Mouse (Mus musculus): ENCODE data around the gene 1700013G24Rik.

The 1700013G24Rik gene

GRCm38 (mm10) chr4:137476761-137477237 lies 23.7 kb downstream of the 1700013G24Rik start:
- peak in 1 of 2 experiments; percentile 59 for DNase-seq

DNA sequence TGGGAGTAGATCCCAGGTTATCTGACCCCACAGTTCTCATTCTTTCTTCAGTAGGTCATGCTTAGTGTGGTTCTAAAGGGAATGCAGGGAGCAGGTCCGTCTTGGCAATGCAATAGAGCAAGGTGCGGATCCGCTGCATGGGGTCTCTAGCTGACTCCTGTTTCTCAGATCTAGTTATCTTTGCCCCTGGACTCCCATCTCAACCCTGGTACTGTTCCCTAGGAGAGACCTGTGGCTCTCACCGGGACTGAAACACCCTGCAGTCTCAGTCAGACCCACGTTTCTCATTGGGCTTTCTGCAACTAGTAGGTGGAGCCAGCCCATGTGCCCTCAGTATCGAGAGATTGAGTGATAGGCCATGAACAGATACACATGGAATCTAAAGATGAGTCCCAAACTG lies 24.5 kb downstream of the 1700013G24Rik start:
- no peak for DNase-seq

GRCm38 (mm10) chr4:137478306-137478705 lies 25.2 kb downstream of the 1700013G24Rik start:
- peak in 1 of 2 experiments; percentile 76 for DNase-seq

GRCm38 (mm10) chr4:137479757-137480156 lies 26.7 kb downstream of the 1700013G24Rik start:
- DNase-seq, result peak; percentile 77 to 88

GRCm38 (mm10) chr4:137480191-137480992 lies 27.3 kb downstream of the 1700013G24Rik start:
- peak; percentile 81 to 91 for DNase-seq

GRCm38 (mm10) chr4:137480993-137481340 lies 27.9 kb downstream of the 1700013G24Rik start:
- no peak for DNase-seq

- DNase-seq, result no peak
Observed at GRCm38 (mm10) chr4:137481381-137482030, 28.4 kb downstream of the 1700013G24Rik start.

- peak; percentile 63 to 84 for DNase-seq
Observed at GRCm38 (mm10) chr4:137483871-137484270, 30.8 kb downstream of the 1700013G24Rik start.

GRCm38 (mm10) chr4:137484586-137484985 lies 31.5 kb downstream of the 1700013G24Rik start:
- DNase-seq, result peak; percentile 90 to 91

GRCm38 (mm10) chr4:137485258-137485960 lies 32.3 kb downstream of the 1700013G24Rik start:
- peak in 1 of 2 experiments; percentile 57 for DNase-seq

DNA sequence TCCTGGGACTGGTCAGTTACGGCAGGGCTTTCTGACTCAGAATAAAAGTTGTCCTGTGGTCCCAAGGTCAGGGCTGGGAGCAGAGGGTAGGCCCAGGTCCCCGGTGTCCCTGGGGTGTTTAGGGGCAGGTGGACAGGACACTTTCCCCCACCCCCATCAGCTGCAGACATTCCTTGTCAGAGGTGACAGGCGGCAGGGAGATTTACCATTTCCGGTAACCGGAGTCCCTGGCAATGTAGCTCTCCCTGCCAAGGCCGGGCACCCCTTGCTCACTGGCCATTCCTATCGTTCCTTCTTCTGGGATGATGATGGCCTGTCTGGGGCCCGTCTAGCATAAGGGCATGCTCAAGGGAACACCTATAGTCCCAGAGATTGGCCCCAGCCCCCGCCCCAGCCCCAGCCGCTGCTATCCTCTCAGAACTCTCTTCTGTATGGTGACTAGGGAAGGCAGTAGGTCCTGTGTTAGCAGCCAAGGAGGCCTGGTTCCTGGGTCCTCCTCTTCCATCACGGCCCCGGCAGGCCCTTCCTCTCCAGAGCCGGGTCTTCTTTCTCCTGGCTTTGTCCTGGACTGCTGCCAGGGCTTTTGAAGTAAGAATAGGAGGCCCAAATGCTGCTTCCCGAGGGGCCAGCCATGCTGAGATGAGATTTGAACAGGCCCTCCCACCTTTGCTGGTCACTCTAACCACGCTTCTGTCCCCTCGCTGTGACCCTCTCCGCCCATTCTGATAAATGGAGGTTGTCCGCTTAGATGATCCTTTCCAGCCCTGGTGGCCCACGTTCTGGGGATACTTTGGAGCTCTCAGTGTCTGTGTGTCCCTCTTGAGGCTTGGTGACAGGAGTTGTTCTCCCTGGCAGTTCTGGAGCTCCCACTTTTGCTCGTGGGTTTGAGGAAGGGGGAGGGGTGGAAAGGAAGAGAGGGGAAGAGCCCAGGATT lies 33.3 kb downstream of the 1700013G24Rik start:
- peak; percentile 59 to 64 for DNase-seq

DNA sequence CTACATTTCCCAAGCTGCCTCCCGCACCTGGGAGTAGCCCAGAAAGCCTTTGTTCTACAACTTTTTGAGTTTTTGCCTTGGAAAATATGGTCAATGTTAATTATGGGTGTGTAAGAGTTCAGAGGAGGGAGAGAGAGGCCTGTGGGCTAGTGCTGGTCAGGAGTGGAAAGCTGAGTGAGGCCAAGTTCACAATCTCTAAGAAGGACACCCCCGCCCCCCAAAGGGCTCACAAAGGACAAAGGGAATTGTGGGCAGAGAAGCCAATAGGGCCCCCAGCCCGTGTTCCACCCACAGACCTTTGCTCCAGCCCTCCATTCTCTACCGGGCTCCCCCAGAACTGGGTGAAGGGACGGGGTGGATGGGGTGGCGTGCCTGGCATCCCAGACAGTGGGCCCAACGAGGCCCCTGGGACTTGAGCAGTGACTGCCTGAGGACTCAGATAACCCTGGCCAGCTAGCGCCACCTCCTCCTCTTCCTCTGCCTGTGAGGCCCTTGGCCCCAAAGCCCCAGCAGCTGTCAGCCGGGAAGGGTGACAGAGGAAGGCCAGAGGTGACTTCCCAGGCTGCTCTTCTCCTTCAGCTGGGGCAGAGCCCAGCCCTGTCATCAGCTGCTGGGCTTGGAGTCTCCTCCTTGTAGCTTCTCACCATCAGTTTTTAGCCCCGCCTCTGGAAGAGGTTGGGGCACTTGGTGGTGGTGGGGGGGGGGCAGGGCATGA lies 34.4 kb downstream of the 1700013G24Rik start:
- peak; percentile 77 to 92 for DNase-seq

DNA sequence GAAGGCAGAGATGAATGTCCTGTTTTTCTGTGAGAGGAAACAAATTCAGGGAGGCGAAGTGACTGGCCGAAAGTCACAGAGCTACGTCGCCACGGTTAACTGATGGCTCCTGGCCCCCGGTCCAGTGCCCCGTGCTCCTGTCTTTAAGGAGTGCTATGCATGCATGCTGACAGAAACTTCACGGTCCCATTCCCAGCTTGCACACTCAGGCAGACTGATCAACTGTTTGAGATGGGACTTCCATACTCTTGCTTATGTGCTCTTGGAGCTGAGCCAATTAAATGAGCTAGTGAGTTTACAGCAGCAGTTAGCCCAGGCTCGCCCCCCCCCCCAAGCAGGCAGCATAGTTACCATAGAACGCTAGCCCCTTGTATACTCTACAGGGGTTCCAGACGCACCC lies 35.0 kb downstream of the 1700013G24Rik start:
- no peak for DNase-seq

- DNase-seq, result peak; percentile 69 to 83
Observed at GRCm38 (mm10) chr4:137488571-137489303, 35.7 kb downstream of the 1700013G24Rik start.

DNA sequence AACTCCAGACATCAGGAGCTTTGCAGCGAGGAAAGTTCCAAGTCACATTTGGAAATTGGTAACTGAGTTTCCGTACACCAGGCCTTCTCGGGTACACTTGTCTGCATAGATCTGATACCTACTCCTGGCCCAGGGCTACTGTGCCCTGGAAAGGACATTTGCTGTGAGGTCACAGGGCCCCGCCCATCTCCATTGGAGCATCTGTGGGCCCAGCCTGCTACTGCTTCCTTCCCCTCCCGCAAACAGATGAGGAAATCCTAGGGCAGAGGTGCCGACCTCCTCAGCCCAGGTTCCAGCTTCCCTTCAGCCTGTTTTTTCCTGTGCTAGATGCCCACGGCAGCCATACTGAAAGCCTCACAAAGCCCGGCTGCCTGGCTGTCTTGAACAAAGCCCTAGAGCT lies 36.9 kb downstream of the 1700013G24Rik start:
- peak; percentile 81 to 88 for DNase-seq

- DNase-seq, result peak in 1 of 2 experiments; percentile 56
Observed at GRCm38 (mm10) chr4:137492563-137492962, 39.5 kb downstream of the 1700013G24Rik start.

GRCm38 (mm10) chr4:137493187-137493586 lies 40.1 kb downstream of the 1700013G24Rik start:
- DNase-seq, result no peak

- peak in 1 of 2 experiments; percentile 67 for DNase-seq
Observed at GRCm38 (mm10) chr4:137494751-137495500, 41.8 kb downstream of the 1700013G24Rik start.

DNA sequence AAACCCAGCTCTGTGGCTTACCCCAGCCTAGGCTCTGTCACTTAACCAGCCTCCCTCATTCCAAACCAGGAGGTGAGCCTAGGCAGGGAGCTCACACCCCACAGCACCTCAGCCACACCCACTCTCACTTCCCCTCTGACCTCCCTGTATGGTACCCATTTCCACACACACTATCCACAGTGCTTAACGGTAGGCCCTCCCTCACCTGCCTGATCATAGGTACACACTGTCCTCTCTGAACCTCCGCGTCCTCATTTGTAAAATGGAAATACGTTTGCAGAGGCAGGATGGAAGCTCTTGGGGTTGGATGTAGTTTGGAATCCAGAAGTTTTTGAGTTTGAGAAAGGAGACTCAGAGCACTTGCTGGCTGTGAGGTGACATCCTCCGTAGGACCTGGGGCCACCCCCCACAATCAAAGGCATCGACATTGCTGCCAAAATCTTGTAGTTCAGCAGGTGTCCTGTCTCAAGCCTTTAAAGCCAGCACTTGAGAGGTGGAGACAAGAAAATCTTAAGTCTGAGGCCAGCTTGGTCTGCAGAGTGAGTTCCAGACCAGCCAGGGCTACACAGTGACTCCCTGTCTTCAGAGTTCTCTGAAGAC lies 42.5 kb downstream of the 1700013G24Rik start:
- no peak for DNase-seq

All from kidney, postnatal 25 days (tissue).